Mouse (Mus musculus) cerebellum, postnatal 36 days (tissue): Measurements from ENCODE around the gene Zbtb40.

Experiments used
- DNase-seq, 2 experiments: peaks; one replicate each; pipeline ENCODE4 v3.0.0; 2021 to 2022; ENCODE audit warnings: mixed read lengths in 2 of 2

The Zbtb40 gene

DNA sequence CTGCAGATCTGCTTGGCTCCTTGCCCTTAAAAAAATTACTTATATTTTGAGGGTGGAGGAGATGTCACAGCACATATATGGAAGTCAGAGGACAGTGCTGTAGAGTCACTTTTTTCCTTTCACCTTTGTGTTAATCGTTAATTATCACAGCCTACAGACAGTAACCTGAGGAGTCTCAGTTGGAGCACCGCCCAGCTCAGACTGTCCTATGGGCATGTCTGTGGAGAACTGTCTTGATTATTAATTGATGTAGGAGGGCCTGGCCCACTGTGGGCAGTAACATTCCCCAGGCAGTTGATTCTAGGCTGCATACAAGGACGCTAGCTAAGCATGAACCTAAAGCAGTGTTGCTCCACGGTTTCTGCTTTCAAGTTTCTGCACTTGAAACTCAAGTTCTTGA, 16.1 kb downstream of the Zbtb40 start:
- DNase-seq: no peak

GRCm38 (mm10) chr4:137031319-137031718, 17.3 kb downstream of the Zbtb40 start:
- peak in 1 of 2 experiments; percentile 40 for DNase-seq

DNA sequence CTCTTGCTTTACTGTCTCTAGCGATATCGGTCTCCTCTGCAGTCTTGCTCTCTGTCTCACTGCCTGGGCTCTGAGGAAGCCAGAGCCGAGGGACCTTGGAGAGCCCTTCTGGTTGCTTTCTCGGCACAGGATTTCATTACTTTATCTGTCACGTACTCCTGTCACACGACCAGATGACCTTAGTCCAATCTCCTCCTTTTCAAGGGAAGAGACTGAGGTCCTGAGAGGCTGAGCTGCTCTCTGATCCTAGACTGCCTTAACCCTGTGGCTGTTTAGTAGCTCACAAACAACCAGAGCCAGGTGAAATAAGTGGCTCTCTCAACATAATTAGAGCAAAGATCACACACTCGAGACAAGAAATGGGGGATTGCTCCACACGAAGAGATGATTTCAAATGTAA, 19.3 kb downstream of the Zbtb40 start:
- DNase-seq: no peak

DNA sequence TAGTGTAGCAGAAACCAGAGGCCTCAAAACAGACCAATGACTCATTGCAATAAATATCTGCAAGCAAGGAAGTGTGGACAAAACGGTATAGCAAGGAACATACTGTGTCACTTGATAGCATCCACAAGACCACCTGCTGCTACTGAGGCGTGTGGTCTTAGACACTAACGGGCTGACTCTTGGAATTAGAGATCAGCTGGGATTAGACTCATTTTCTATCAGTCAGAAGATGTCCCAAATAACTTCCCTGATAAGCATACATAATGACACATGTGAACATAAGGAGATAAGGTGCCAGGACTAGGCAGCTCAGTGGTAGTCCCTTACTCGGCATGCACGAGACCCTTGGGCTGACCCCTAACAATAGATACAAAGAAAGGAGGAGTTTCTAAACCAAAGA, 21.6 kb downstream of the Zbtb40 start:
- DNase-seq: no peak

- no peak for DNase-seq
Observed at GRCm38 (mm10) chr4:137025570-137025969, 23.0 kb downstream of the Zbtb40 start.

DNA sequence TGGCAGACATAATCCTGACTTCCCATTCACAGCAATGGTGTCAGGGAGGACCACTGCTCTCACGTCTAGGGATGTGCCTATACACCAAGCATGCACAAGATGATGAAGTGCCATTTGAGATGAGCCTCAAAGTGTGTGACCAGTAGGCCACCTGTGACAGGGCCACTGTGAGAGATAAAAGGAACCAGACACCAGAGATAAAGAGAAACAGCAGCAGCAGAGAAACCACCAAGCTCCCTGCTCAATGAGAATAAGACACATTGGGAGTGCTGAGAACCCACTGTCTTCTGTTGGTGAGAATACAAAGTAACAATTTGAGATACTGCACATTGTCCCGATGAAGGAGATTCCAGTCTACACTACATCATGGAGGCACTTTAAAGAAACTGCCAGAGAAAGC, 23.5 kb downstream of the Zbtb40 start:
- DNase-seq: no peak

- DNase-seq: no peak
Observed at GRCm38 (mm10) chr4:137020065-137020464, 28.5 kb downstream of the Zbtb40 start.

DNA sequence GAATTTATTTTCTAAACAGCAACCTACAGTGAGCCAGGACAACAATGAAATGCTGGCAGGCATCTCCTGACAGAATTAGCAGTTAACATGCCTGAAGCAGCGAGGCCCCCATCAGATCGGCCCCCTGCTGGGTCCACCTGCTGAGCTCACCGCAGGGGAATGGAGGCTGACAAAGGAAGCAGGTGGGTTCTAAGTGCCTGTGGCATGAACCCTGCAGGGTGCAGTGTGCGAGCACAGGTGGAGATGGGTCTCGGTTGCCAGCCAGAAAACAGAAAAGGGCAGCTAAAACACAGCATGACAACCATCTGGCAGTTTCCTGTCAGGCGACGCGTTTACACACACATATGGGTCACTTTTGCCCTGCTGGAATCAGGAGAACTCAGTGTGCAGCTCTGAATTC, 32.7 kb downstream of the Zbtb40 start:
- peak; percentile 78 to 81 for DNase-seq

DNA sequence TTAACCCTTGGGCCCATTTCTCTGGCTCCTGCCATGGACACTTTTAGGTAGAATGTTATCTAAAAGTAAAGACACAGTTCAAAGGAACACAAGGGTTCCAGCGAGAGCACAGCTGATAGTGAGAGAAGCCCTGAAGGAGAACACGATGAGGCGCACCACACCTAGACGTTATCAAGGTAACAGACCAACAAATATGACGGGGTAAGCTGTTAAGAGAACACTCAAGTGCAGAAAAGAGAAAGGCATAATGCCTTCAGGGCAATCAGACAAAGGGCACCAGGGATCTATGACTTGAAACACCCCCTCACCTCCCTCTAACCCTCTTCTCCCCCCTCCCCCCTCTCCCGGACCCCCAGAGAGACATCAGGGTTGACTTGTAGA, 33.1 kb downstream of the Zbtb40 start:
- no peak for DNase-seq

DNA sequence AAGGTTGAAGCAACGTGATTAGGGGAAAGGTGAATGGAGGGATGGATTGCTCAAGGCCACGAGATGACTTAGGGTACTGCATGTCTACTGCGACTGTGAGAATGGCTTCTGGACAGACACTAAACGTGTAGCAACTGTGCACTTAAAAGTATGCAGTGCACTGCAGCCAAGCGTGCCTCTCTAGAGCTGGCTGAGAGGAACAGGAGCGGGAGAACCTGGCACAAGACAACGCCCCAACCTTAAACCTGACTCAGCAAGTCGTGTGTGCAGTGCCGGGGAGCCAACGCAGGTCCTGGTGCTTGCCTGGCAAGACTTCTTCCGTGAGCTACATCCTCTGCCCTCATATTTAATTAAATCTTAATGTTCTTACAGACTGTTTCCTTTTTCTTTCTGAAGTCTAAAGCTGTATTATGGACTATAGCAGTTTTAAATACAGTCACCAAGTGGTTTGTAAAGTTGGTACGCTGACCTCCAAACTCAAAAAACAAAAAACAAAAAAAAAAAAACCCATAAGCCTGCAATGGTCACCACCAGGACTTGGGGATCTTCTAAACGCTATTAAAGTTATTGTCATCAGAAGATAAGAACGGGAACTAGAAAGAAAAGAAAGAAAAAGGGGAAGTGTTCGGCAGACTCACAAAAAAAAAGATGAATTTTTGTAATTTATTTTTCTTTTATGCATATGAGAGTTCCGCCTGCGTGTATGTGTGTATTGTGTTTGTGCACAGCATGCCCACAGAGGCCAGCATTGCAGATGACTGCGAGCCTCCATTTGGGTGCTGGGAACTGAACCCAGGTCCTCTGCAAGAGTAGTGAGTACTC, 33.7 kb downstream of the Zbtb40 start:
- DNase-seq: no peak

- DNase-seq: no peak
Observed at GRCm38 (mm10) chr4:137014124-137014523, 34.5 kb downstream of the Zbtb40 start.

DNA sequence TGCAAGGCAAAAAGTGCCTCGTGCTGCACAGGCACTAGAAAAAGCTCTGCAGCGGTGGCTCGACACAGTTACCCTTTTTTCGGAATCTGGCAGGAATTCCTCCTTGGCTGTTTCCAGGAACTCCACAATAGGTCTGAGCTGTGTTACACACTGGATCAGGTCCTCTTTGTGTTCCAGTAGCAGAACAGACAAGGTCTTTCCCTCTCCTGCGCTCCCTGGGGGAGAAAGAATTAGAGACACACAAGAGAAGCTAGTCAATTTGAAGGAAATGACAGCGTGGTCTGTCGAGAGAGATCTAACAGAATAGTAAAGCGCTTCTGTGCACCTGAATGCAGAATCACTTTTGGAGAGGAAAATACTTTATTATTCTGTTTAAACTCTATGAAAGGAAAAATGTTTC, 41.6 kb downstream of the Zbtb40 start:
- DNase-seq: no peak

DNA sequence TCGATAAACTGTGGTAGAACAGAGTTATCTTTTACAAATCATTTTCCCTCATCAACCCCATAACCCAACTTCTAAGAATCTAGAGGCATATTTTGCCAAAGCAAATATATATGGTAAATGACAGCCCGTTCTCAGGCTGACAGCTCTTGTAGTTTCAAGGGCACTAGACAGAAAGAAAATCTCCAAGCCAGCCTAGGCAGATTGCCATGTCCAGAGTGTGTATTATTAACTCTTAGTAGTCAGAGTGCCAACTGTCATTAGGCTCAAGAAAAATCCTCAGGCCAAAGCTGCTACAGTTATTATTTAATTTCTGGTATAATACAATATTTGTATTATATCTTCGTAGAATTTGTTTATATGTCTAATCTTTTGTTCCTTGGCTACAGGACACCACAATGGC, 46.8 kb downstream of the Zbtb40 start:
- peak in 1 of 2 experiments; percentile 41 for DNase-seq

DNA sequence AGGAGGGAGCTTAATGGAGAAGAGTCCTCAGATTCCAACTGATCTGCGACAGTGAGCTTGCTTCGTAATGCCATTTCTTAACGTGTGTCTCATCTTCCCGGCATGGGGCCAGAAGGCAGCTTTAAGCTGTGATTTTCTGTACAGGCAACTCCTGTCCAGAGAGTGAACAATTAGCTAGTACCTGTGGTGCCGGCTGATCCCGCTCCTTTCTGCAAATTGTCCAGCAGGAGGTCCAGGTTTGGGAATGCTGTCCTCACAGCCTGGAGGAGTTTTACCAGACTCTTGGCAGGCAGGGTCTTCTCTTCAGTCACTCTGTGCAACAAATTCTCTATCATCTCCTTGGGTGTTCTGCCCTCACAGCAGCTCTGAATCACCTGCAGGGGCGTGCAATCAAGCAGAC, 47.6 kb downstream of the Zbtb40 start:
- no peak for DNase-seq

DNA sequence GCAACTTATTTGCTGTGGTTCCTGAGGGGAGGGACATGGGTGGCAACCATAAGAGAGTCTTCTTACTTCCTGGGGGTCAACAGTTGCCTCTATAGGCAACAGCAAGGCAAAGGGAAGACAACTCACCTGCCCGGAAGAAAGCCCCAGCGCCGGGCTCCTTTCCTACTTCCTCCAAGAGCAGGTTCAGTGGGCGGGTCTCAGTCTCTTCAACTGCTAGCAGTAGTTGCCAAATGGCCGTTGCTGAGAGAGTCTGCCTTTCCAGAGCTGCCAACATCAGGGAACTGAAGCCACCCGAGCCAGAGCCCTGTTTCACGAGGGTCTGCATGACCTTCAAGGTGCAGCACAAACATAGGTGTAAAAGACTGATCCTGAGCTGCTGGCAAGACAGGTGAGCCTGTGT, 50.2 kb downstream of the Zbtb40 start:
- no peak for DNase-seq

- DNase-seq: peak; percentile 78 to 84
Observed at GRCm38 (mm10) chr4:136997723-136998345, 50.8 kb downstream of the Zbtb40 start.

DNA sequence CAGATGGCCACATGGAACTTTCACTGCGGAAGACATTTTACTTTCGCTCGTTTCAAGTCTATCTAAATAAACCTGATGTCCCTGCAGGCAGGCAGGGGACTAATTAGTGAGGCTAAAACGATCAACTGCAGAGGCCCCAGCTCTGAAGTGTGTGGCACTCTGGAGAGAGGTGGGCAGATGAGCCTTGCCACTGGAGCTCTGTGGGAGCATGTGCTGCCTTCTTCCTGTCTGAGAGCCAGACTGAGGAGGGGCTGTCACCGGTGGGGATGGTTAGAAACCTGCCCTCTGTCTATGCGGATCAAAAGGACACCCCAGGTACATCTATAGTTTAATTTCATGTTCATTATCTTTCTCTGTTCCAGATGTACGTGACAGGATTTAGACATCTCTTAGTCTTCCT, 51.7 kb downstream of the Zbtb40 start:
- peak in 1 of 2 experiments; percentile 16 for DNase-seq

DNA sequence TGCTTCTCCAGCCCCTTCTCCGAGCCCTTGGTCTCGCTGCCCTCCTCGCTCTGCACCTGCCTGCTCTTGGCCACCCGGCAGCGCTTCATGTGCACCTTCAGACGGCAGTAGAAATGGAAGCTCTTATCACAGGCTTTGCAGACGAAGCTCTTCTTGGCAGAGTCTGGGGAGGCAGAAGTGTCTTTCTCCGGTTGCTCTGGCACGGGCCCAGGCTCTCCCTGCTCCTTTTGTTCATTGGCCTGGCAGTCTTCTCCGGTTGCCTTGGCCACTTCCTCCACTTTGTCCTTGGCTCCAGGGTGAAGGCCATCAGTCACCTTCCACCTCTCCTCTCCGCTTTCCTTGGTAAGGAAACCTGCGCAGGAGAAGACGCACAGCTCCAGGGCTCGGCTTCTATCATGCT, 53.2 kb downstream of the Zbtb40 start:
- peak; percentile 68 to 74 for DNase-seq

DNA sequence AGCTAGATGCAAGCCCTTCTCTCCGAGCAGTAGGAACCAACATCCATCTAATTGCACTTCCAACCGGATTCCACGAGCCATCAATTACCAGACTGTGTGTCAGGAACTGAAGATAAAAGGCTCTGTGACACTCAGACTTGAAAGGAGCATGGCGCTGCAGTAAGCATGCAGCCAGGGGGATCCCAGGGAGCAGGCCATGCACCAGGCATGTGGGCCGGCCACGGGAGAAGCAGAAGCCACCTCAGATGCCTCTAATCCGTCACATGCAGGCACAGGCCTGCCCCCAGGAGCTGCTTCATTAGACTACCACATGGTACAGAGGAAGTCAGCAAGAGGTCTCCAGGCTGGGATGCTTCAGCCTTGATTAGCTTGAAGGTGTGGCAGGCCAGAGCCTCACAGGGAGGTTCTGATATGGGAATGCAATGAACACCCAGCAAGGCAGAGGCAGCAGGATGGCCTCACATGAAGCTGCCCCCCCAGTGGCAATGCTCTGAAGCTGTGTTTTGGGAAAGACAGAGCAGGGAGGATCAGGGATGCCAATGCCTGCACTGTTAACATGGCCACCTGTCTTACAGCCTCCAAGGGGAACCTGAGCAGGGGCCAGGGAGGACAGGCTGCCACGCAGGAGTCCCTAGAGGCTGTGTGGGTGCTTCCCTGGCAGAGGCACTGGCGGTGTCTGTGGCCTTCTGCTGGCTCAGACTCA, 66.5 kb downstream of the Zbtb40 start:
- peak in 1 of 2 experiments; percentile 24 for DNase-seq

DNA sequence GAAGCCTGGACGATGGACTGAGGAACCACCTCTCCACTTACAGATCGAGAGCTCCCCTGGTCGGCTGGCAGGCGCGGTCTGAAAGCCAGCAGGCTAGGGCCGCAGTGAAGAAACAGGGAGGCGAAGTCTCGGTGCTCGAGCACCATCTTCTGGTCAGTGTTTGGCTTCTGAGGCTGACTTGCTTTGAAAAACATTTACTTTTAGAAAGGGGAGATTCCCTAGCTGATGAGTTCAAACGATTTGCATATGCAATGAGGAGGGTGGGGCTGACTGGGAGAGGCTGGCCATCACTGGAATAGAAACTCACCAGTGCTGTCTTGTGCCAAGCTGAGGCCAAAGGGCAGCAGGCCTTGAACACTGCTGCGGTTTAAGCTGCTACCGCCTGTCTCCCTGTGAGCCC, 67.3 kb downstream of the Zbtb40 start:
- peak; percentile 79 to 80 for DNase-seq

GRCm38 (mm10) chr4:136980921-136981320, 67.7 kb downstream of the Zbtb40 start:
- peak; percentile 46 to 55 for DNase-seq

- DNase-seq: no peak
Observed at GRCm38 (mm10) chr4:136977244-136977643, 71.4 kb downstream of the Zbtb40 start.

- peak; percentile 56 to 63 for DNase-seq
Observed at GRCm38 (mm10) chr4:136970939-136971338, 77.7 kb downstream of the Zbtb40 start.
